Mouse (Mus musculus) spleen, adult 2 months (tissue): ENCODE data around the gene Prss38. TPM values are rescaled to one million over a fixed set of nuclear protein-coding genes. Genes with fewer than 3 reads are reported as not detected.

Source experiments
- DNase-seq, 2 experiments: peaks; one replicate each; pipeline versions ENCODE4 v3.0.0 to v3.0.0-alpha.2; 2012 to 2021; ENCODE audit warnings: low spot score in 2 of 2, low read depth in 1 of 2
- H3K27ac ChIP-seq: fragments of 200-500 bp; 2 replicates; pipeline ENCODE4 v1.5.1; 2012; ENCODE audit warnings: low read length, inconsistent platforms; ENCODE audit not compliant: insufficient read depth
- H3K27me3 ChIP-seq: fragments of 200-500 bp; 2 replicates; pipeline ENCODE4 v1.6.1; 2012; ENCODE audit warnings: mild to moderate bottlenecking, moderate library complexity, low read length, inconsistent platforms; ENCODE audit not compliant: control insufficient read depth, insufficient read depth
- H3K36me3 ChIP-seq: fragments of 200-500 bp; 2 replicates; pipeline ENCODE4 v1.6.1; 2012; ENCODE audit warnings: mild to moderate bottlenecking, low read length, inconsistent platforms; ENCODE audit not compliant: control insufficient read depth, insufficient read depth
- H3K4me1 ChIP-seq: fragments of 200-500 bp; 2 replicates; pipeline ENCODE4 v1.6.1; 2011; ENCODE audit warnings: inconsistent platforms; ENCODE audit not compliant: control insufficient read depth, insufficient read depth, insufficient read length
- H3K4me3 ChIP-seq: fragments of 200-500 bp; 2 replicates; pipeline ENCODE4 v1.5.1; 2011; ENCODE audit warnings: mild to moderate bottlenecking, inconsistent platforms; ENCODE audit not compliant: insufficient read depth, insufficient read length; ENCODE audit errors: extremely low read depth
- CTCF ChIP-seq: fragments of 200-500 bp; IDR thresholded peaks from 2 replicates; pipeline ENCODE4 v1.5.1; 2011; ENCODE audit warnings: mild to moderate bottlenecking, inconsistent platforms; ENCODE audit not compliant: insufficient read depth, insufficient read length, insufficient replicate concordance; ENCODE audit errors: extremely low read depth
- POLR2A ChIP-seq: fragments of 200-500 bp; IDR thresholded peaks from 2 replicates; pipeline ENCODE4 v1.6.1; 2011; ENCODE audit warnings: low read depth, low read length, inconsistent platforms
- WGBS: fragments of 180-500 bp; shearing (Covaris S2); methylation state at CpG from one replicate; pipeline ENCODE4 v1.1.7; 2018; 5-methylcytosine and 5-hydroxymethylcytosine counted together
- polyA plus RNA-seq: library from polyadenylated mRNA; depleted of rRNA; stranded (reverse); fragments of >200 nt; gene quantifications from 2 replicates; pipeline ENCODE4 v1.2.3, GENCODE M21; 2012

Gene Prss38
- polyA plus RNA-seq, 1 experiment: not detected

- H3K36me3 ChIP-seq: no peaks in the 10 kb centered on the region
- no peak for DNase-seq
- TF ChIP-seq CTCF: no peak
- no peak for TF ChIP-seq POLR2A
- WGBS: 36% methylated on average over 5 of the region's 5 CpGs
- H3K27me3 ChIP-seq: no peaks in the 10 kb centered on the region
- H3K4me1 ChIP-seq: no peaks in the 10 kb centered on the region
- H3K27ac ChIP-seq: no peak overlapping the region
- H3K4me3 ChIP-seq: no peak overlapping the region
Observed at GRCm38 (mm10) chr11:59342956-59343355, 32.5 kb downstream of the Prss38 start.

GRCm38 (mm10) chr11:59338736-59339120, 36.7 kb downstream of the Prss38 start:
- Histone ChIP-seq H3K36me3 (no peaks in the 10 kb centered on the region), H3K27me3 (no peaks in the 10 kb centered on the region), H3K4me1 (no peaks in the 10 kb centered on the region), H3K27ac (no peak overlapping the region), H3K4me3 (no peak overlapping the region)
- no peak for DNase-seq
- TF ChIP-seq CTCF (no peak), POLR2A (no peak)
- WGBS: 86% methylated on average over 2 of the region's 2 CpGs

- TF ChIP-seq CTCF (no peak), POLR2A (no peak)
- WGBS: 86% methylated on average over 13 of the region's 13 CpGs
- DNase-seq: no peak
- Histone ChIP-seq H3K4me1 (no peaks in the 10 kb centered on the region), H3K4me3 (no peak overlapping the region), H3K27ac (no peak overlapping the region), H3K36me3 (no peaks in the 10 kb centered on the region), H3K27me3 (no peaks in the 10 kb centered on the region)
Observed at GRCm38 (mm10) chr11:59337955-59338735, 37.3 kb downstream of the Prss38 start.

GRCm38 (mm10) chr11:59336381-59336780, 39.1 kb downstream of the Prss38 start:
- H3K4me1 ChIP-seq: no peaks in the 10 kb centered on the region
- no peaks in the 10 kb centered on the region for H3K36me3 ChIP-seq
- no peak for TF ChIP-seq POLR2A
- no peak for TF ChIP-seq CTCF
- 79% methylated on average over 1 of the region's 1 CpGs for WGBS
- no peak overlapping the region for H3K27ac ChIP-seq
- H3K27me3 ChIP-seq: no peaks in the 10 kb centered on the region
- no peak overlapping the region for H3K4me3 ChIP-seq
- DNase-seq: no peak

GRCm38 (mm10) chr11:59335942-59336341, 39.5 kb downstream of the Prss38 start:
- no peak for DNase-seq
- Histone ChIP-seq H3K4me1 (no peaks in the 10 kb centered on the region), H3K27ac (no peak overlapping the region), H3K27me3 (no peaks in the 10 kb centered on the region), H3K36me3 (no peaks in the 10 kb centered on the region), H3K4me3 (no peak overlapping the region)
- TF ChIP-seq CTCF: no peak
- TF ChIP-seq POLR2A: no peak
- WGBS: 41% methylated on average over 2 of the region's 2 CpGs

- no peak for DNase-seq
- no peak overlapping the region for H3K27ac ChIP-seq
- WGBS: 89% methylated on average over 4 of the region's 4 CpGs
- no peaks in the 10 kb centered on the region for H3K27me3 ChIP-seq
- no peaks in the 10 kb centered on the region for H3K4me1 ChIP-seq
- no peak overlapping the region for H3K4me3 ChIP-seq
- TF ChIP-seq CTCF (no peak), POLR2A (no peak)
- no peaks in the 10 kb centered on the region for H3K36me3 ChIP-seq
Observed at GRCm38 (mm10) chr11:59335150-59335549, 40.3 kb downstream of the Prss38 start.

- no peak for DNase-seq
- no peaks in the 10 kb centered on the region for H3K27me3 ChIP-seq
- no peak for TF ChIP-seq CTCF
- TF ChIP-seq POLR2A: no peak
- H3K4me3 ChIP-seq: no peak overlapping the region
- H3K27ac ChIP-seq: no peak overlapping the region
- no peaks in the 10 kb centered on the region for H3K36me3 ChIP-seq
- WGBS: 69% methylated on average over 9 of the region's 9 CpGs
- no peaks in the 10 kb centered on the region for H3K4me1 ChIP-seq
Observed at GRCm38 (mm10) chr11:59332938-59333337, 42.5 kb downstream of the Prss38 start.
